Mouse (Mus musculus): Measurements from ENCODE around the gene Ndufa8. TPM values are rescaled to one million over a fixed set of nuclear protein-coding genes. Genes with fewer than 3 reads are reported as not detected.
A peak's percentile ranks its signal among the peaks of the same experiment; 100 is the strongest.

The Ndufa8 gene
- polyA plus RNA-seq, 1 experiment from 2014 or later, result 179 TPM

- Histone ChIP-seq H3K9me3 (replicated peaks) (no peaks in the 10 kb centered on the region), H3K4me1 (peaks cover 17% of the 10 kb centered on the region), H3K9ac (no peak overlapping the region), H3K36me3 (no peaks in the 10 kb centered on the region), H3K4me3 (peak overlapping the region; percentile 17; the same call in 1 of the 2 replicates), H3K27me3 (no peaks in the 10 kb centered on the region; the same call in 1 of the 2 replicates), H3K4me2 (replicated peaks) (peak overlapping the region; percentile 37), H3K27ac (0 out of 2 replicates have a peak overlapping the region, but pooled peaks have one; percentile 7)
- WGBS, result 18% methylated on average over 11 of the region's 11 CpGs
- peak; percentile 69 for ATAC-seq (ENCODE audit: low FRiP score)
These were observed 28.1 kb upstream of the Ndufa8 start for GRCm38 (mm10) chr2:36077160-36077761.

- WGBS, result 88% methylated on average over 5 of the region's 5 CpGs
- Histone ChIP-seq H3K9ac (no peak overlapping the region), H3K9me3 (replicated peaks) (no peaks in the 10 kb centered on the region), H3K36me3 (no peaks in the 10 kb centered on the region), H3K27ac (no peak overlapping the region), H3K4me3 (no peak overlapping the region), H3K4me2 (replicated peaks) (no peak overlapping the region), H3K27me3 (no peaks in the 10 kb centered on the region; the same call in 1 of the 2 replicates), H3K4me1 (peaks cover 13% of the 10 kb centered on the region)
- ATAC-seq (ENCODE audit: low FRiP score), result no peak
These were observed 26.0 kb upstream of the Ndufa8 start for GRCm38 (mm10) chr2:36075210-36075609.

GRCm38 (mm10) chr2:36073781-36074180 lies 24.6 kb upstream of the Ndufa8 start:
- Histone ChIP-seq H3K4me3 (no peak overlapping the region), H3K9me3 (replicated peaks) (no peaks in the 10 kb centered on the region), H3K4me1 (peaks cover 13% of the 10 kb centered on the region), H3K27ac (no peak overlapping the region), H3K4me2 (replicated peaks) (no peak overlapping the region), H3K36me3 (no peaks in the 10 kb centered on the region), H3K9ac (no peak overlapping the region), H3K27me3 (no peaks in the 10 kb centered on the region; the same call in 1 of the 2 replicates)
- ATAC-seq (ENCODE audit: low FRiP score), result no peak
- 61% methylated on average over 3 of the region's 3 CpGs for WGBS

GRCm38 (mm10) chr2:36071660-36072305 lies 22.6 kb upstream of the Ndufa8 start:
- H3K4me2 ChIP-seq (replicated peaks), result no peak overlapping the region
- no peak overlapping the region for H3K27ac ChIP-seq
- H3K4me3 ChIP-seq, result no peak overlapping the region
- 77% methylated on average over 8 of the region's 8 CpGs for WGBS
- no peaks in the 10 kb centered on the region; the same call in 1 of the 2 replicates for H3K27me3 ChIP-seq
- no peak overlapping the region for H3K9ac ChIP-seq
- H3K4me1 ChIP-seq, result 0 out of 2 replicates have a peak, but pooled peaks cover under 1% of the 10 kb centered on the region
- ATAC-seq (ENCODE audit: low FRiP score), result no peak
- H3K9me3 ChIP-seq (replicated peaks), result no peaks in the 10 kb centered on the region
- H3K36me3 ChIP-seq, result no peaks in the 10 kb centered on the region

- H3K4me2 ChIP-seq (replicated peaks), result no peak overlapping the region
- H3K4me3 ChIP-seq, result no peak overlapping the region
- H3K36me3 ChIP-seq, result no peaks in the 10 kb centered on the region
- no peaks in the 10 kb centered on the region; the same call in 1 of the 2 replicates for H3K27me3 ChIP-seq
- H3K27ac ChIP-seq, result no peak overlapping the region
- H3K9me3 ChIP-seq (replicated peaks), result no peaks in the 10 kb centered on the region
- WGBS, result 50% methylated on average over 9 of the region's 9 CpGs
- H3K4me1 ChIP-seq, result no peaks in the 10 kb centered on the region
- no peak for ATAC-seq (ENCODE audit: low FRiP score)
- no peak overlapping the region for H3K9ac ChIP-seq
These were observed 17.9 kb upstream of the Ndufa8 start for GRCm38 (mm10) chr2:36067132-36067531.

- Histone ChIP-seq H3K27ac (no peak overlapping the region), H3K36me3 (no peaks in the 10 kb centered on the region), H3K4me1 (no peaks in the 10 kb centered on the region), H3K27me3 (no peaks in the 10 kb centered on the region; the same call in 1 of the 2 replicates), H3K9ac (no peak overlapping the region), H3K9me3 (replicated peaks) (no peaks in the 10 kb centered on the region), H3K4me3 (no peak overlapping the region), H3K4me2 (replicated peaks) (no peak overlapping the region)
- ATAC-seq (ENCODE audit: low FRiP score), result no peak
- 61% methylated on average over 5 of the region's 5 CpGs for WGBS
These were observed 12.2 kb upstream of the Ndufa8 start for GRCm38 (mm10) chr2:36061409-36061808.

- 50% methylated on average over 3 of the region's 3 CpGs for WGBS
- H3K4me2 ChIP-seq (replicated peaks), result no peak overlapping the region
These were observed 7.0 kb upstream of the Ndufa8 start for GRCm38 (mm10) chr2:36056248-36056647.

GRCm38 (mm10) chr2:36053249-36053648 lies 4.0 kb upstream of the Ndufa8 start:
- Histone ChIP-seq H3K4me2 (replicated peaks) (no peak overlapping the region), H3K4me1 (peaks cover 8% of the 10 kb centered on the region), H3K9me3 (replicated peaks) (no peaks in the 10 kb centered on the region), H3K27me3 (no peaks in the 10 kb centered on the region), H3K4me3 (no peak overlapping the region), H3K27ac (no peak overlapping the region), H3K9ac (no peak overlapping the region), H3K36me3 (no peaks in the 10 kb centered on the region)
- ATAC-seq (ENCODE audit: low FRiP score), result no peak
- 83% methylated on average over 3 of the region's 3 CpGs for WGBS

More at GRCm38 (mm10) chr2:36056248-36056647, 7.0 kb upstream of the Ndufa8 start:
- H3K27ac ChIP-seq, result no peak overlapping the region
- no peak overlapping the region for H3K4me3 ChIP-seq
- H3K9ac ChIP-seq, result no peak overlapping the region
- H3K4me1 ChIP-seq, result no peaks in the 10 kb centered on the region
- no peaks in the 10 kb centered on the region for H3K27me3 ChIP-seq
- ATAC-seq (ENCODE audit: low FRiP score), result no peak
- no peaks in the 10 kb centered on the region for H3K9me3 ChIP-seq (replicated peaks)
- no peaks in the 10 kb centered on the region for H3K36me3 ChIP-seq

- ATAC-seq (ENCODE audit: low FRiP score), result peak; percentile 68
- WGBS, result 44% methylated on average over 10 of the region's 10 CpGs
- H3K4me2 ChIP-seq (replicated peaks), result peak overlapping the region; percentile 81
- H3K4me3 ChIP-seq, result peak overlapping the region; percentile 84
- peaks cover 17% of the 10 kb centered on the region for H3K4me1 ChIP-seq
- no peak overlapping the region for H3K27ac ChIP-seq
- H3K9me3 ChIP-seq (replicated peaks), result no peaks in the 10 kb centered on the region
- H3K36me3 ChIP-seq, result no peaks in the 10 kb centered on the region
- no peaks in the 10 kb centered on the region for H3K27me3 ChIP-seq
- no peak overlapping the region for H3K9ac ChIP-seq
These were observed 355 bp upstream of the Ndufa8 start for GRCm38 (mm10) chr2:36049567-36049954.

GRCm38 (mm10) chr2:36048164-36048563 lies 1.0 kb downstream of the Ndufa8 start:
- ATAC-seq (ENCODE audit: low FRiP score), result no peak
- peak overlapping the region; percentile 90 for H3K9ac ChIP-seq
- H3K4me1 ChIP-seq, result peaks cover 17% of the 10 kb centered on the region
- peaks cover 11% of the 10 kb centered on the region; the same call in 1 of the 2 replicates for H3K36me3 ChIP-seq
- H3K4me3 ChIP-seq, result peak overlapping the region; percentile 84
- no peak overlapping the region for H3K27ac ChIP-seq
- H3K9me3 ChIP-seq (replicated peaks), result no peaks in the 10 kb centered on the region
- no peaks in the 10 kb centered on the region for H3K27me3 ChIP-seq
- whole genome bisulfite sequencing, result 77% methylated on average over 8 of the region's 8 CpGs
- peak overlapping the region; percentile 81 for H3K4me2 ChIP-seq (replicated peaks)

GRCm38 (mm10) chr2:36040872-36041271 lies 8.3 kb downstream of the Ndufa8 start:
- Histone ChIP-seq H3K36me3 (peaks cover 53% of the 10 kb centered on the region), H3K27ac (no peak overlapping the region), H3K9ac (no peak overlapping the region), H3K4me2 (replicated peaks) (no peak overlapping the region), H3K9me3 (replicated peaks) (no peaks in the 10 kb centered on the region), H3K27me3 (no peaks in the 10 kb centered on the region), H3K4me1 (no peaks in the 10 kb centered on the region), H3K4me3 (no peak overlapping the region)
- ATAC-seq (ENCODE audit: low FRiP score), result no peak
- WGBS, result 90% methylated on average over 1 of the region's 1 CpGs

GRCm38 (mm10) chr2:36039297-36039985 lies 9.8 kb downstream of the Ndufa8 start:
- no peak overlapping the region for H3K9ac ChIP-seq
- H3K27ac ChIP-seq, result no peak overlapping the region
- no peaks in the 10 kb centered on the region for H3K9me3 ChIP-seq (replicated peaks)
- no peak for ATAC-seq (ENCODE audit: low FRiP score)
- peaks cover 63% of the 10 kb centered on the region for H3K36me3 ChIP-seq
- H3K4me3 ChIP-seq, result no peak overlapping the region
- no peaks in the 10 kb centered on the region for H3K4me1 ChIP-seq
- no peak overlapping the region for H3K4me2 ChIP-seq (replicated peaks)
- 77% methylated on average over 7 of the region's 7 CpGs for WGBS
- no peaks in the 10 kb centered on the region for H3K27me3 ChIP-seq
